Comparison of ENCODE assay signal across 24 mouse cellular contexts in genomic region chr5:149517116-149517515, GRCm38 (mm10). TPM values are rescaled to one million over a fixed set of nuclear protein-coding genes. Genes with fewer than 3 reads are reported as not detected.
"Had no signal": no experiment of that assay in that cellular context is flagged by ENCODE, and none has a peak within 500 bp of the region (broad histone marks: within the 10 kb centered on the region; RNA-seq: fewer than 3 reads in every experiment).

No protein-coding gene starts in this region.

- H3K27ac ChIP-seq: kidney, postnatal 0 days; layer of hippocampus, adult 2 months; liver, embryonic 13.5 days; macrophage; midbrain, embryonic 15.5 days; neural tube, embryonic 13.5 days; stomach, postnatal 0 days had no signal

- H3K4me2 ChIP-seq: liver, embryonic 13.5 days; midbrain, embryonic 15.5 days; neural tube, embryonic 13.5 days had no signal

- H3K36me3 ChIP-seq: liver, embryonic 13.5 days; midbrain, embryonic 15.5 days; neural tube, embryonic 13.5 days had no signal

- H3K4me3 ChIP-seq: layer of hippocampus, adult 2 months; liver, embryonic 13.5 days; midbrain, embryonic 15.5 days; myocyte; neural tube, embryonic 13.5 days had no signal

- H3K9ac ChIP-seq: liver, embryonic 13.5 days; midbrain, embryonic 15.5 days; neural tube, embryonic 13.5 days had no signal

- H3K4me1 ChIP-seq: liver, embryonic 13.5 days had no signal

- DNase-seq: kidney, adult 2 months; kidney, postnatal 25 days; layer of hippocampus, adult 9-11 months; liver, embryonic 13.5 days; lung, adult 2 months; lung, postnatal 14 days; right cerebral cortex, adult 18-20 months; right cerebral cortex, postnatal 14 days; right cerebral cortex, postnatal 4 days; thymus, adult 2 months; thymus, postnatal 25 days had no signal

- ATAC-seq: midbrain, embryonic 15.5 days had no signal

- H3K27me3 ChIP-seq: liver, embryonic 13.5 days; midbrain, embryonic 15.5 days; neural tube, embryonic 13.5 days had no signal

- H3K9me3 ChIP-seq: liver, embryonic 13.5 days; midbrain, embryonic 15.5 days; neural tube, embryonic 13.5 days had no signal

RNA-seq across cellular contexts. Expression of gene Wdr95, which starts 11.4 kb away (rescaled TPM):
- total RNA-seq: liver, adult 2 months had no signal
- polyA plus RNA-seq: kidney, embryonic 14.5 days; large intestine, adult 2 months; limb, embryonic 11.5 days; liver, adult 2 months; liver, embryonic 13.5 days; liver, embryonic 16.5 days; macrophage; stomach, embryonic 14.5 days; stomach, postnatal 0 days had no signal
